Mouse (Mus musculus): ENCODE results near the gene Dennd6b. TPM values are rescaled to one million over a fixed set of nuclear protein-coding genes. Genes with fewer than 3 reads are reported as not detected.

Dennd6b gene
- polyA plus RNA-seq, 1 experiment from 2014 or later, result 4.4 TPM

DNA sequence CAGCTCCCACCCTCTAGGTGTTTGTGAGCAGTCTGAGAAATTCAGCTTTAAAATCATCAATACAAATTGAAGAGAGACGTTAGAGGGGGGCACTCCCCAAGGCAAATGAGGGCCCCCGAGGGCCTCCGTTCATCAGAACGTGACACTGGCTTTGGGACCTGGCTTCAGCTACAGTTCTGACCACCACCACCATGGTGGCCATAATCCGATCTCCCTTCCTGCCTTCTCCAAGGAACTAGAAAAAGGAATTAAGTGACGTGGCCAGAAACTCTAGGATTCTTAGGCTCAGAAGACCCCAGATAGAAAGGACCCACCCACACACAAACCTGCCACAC is 16.7 kb downstream of the Dennd6b start:
- 2% methylated on average over 6 of the region's 6 CpGs for WGBS
- Histone ChIP-seq H3K4me1 (ENCODE audit: insufficient read depth, low read depth, low read length) (peaks cover 52% of the 10 kb centered on the region), H3K36me3 (ENCODE audit: insufficient read depth, low read length) (no peaks in the 10 kb centered on the region), H3K27ac (ENCODE audit: low read length) (peak overlapping the region; percentile 90), H3K9ac (replicated peaks; ENCODE audit: low read depth) (peak overlapping the region; percentile 56), H3K27me3 (replicated peaks; ENCODE audit: insufficient read depth, low read length) (no peaks in the 10 kb centered on the region), H3K4me2 (replicated peaks; ENCODE audit: low read depth, low read length) (peak overlapping the region; percentile 81), H3K4me3 (ENCODE audit: low read depth, low read length) (peak overlapping the region; percentile 70), H3K9me3 (ENCODE audit: low read length) (no peaks in the 10 kb centered on the region)
- no peak for ATAC-seq
- no peak for DNase-seq (ENCODE audit: low spot score)
- no peak for TF ChIP-seq CTCF (IDR thresholded peaks at IDR 0.05)

DNA sequence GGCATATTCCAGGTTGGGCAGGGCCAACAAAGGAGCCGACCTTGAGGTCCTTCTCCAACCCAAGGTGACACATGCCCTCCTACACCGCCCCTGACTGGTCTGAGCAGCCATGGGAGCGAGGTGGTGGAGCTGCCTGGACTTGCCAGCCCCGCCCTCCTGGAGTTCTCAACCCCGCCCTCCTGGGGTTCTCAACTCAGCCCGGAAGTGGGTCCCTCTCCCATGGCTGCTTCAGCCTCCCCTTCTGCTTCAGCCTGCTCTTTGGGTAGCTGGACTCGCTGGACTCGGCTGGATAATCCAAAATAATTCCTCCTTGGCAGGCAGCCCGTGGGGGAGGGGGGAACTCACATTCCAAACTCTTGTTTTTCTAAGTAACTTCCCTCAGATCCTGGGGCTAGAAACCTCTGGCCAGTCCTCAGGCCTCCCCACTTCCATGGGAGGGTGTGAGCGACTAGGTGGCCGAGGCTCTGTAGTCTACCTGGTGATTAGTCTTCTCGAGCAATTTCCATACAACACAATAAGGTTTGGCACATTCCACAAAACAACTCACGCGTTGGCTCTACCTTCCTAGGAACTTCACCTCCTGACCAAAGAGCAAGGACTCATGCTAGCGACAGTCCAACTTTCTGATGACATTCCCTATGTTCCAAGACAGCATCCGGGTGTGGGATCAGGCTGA is 17.2 kb downstream of the Dennd6b start:
- Histone ChIP-seq H3K4me3 (ENCODE audit: low read depth, low read length) (peak overlapping the region; percentile 70), H3K9me3 (ENCODE audit: low read length) (no peaks in the 10 kb centered on the region), H3K36me3 (ENCODE audit: insufficient read depth, low read length) (no peaks in the 10 kb centered on the region), H3K9ac (replicated peaks; ENCODE audit: low read depth) (peak overlapping the region; percentile 56; the same call in 1 of the 2 replicates), H3K4me1 (ENCODE audit: insufficient read depth, low read depth, low read length) (peaks cover 57% of the 10 kb centered on the region), H3K4me2 (replicated peaks; ENCODE audit: low read depth, low read length) (peak overlapping the region; percentile 81), H3K27me3 (replicated peaks; ENCODE audit: insufficient read depth, low read length) (no peaks in the 10 kb centered on the region), H3K27ac (ENCODE audit: low read length) (peak overlapping the region; percentile 90)
- DNase-seq (ENCODE audit: low spot score) (peak; percentile 94), ATAC-seq (peak; percentile 64)
- 3% methylated on average over 16 of the region's 16 CpGs for WGBS
- TF ChIP-seq CTCF (IDR thresholded peaks at IDR 0.05) (no peak), EP300 (IDR thresholded peaks at IDR 0.05) (no peak)

- peaks cover 64% of the 10 kb centered on the region for H3K4me1 ChIP-seq (ENCODE audit: insufficient read depth, low read depth, low read length)
- H3K4me3 ChIP-seq (ENCODE audit: low read depth, low read length), result peak overlapping the region; percentile 70; the same call in 1 of the 2 replicates
- no peak overlapping the region for H3K9ac ChIP-seq (replicated peaks; ENCODE audit: low read depth)
- peak overlapping the region; percentile 90 for H3K27ac ChIP-seq (ENCODE audit: low read length)
- H3K4me2 ChIP-seq (replicated peaks; ENCODE audit: low read depth, low read length), result peak overlapping the region; percentile 81
- H3K27me3 ChIP-seq (replicated peaks; ENCODE audit: insufficient read depth, low read length), result no peaks in the 10 kb centered on the region
- no peaks in the 10 kb centered on the region for H3K9me3 ChIP-seq (ENCODE audit: low read length)
- ATAC-seq (no peak), DNase-seq (ENCODE audit: low spot score) (no peak)
- TF ChIP-seq CTCF (IDR thresholded peaks at IDR 0.05), result no peak
- no peak for TF ChIP-seq EP300 (IDR thresholded peaks at IDR 0.05)
- 51% methylated on average over 7 of the region's 7 CpGs for WGBS
- H3K36me3 ChIP-seq (ENCODE audit: insufficient read depth, low read length), result no peaks in the 10 kb centered on the region
Observed at GRCm38 (mm10) chr15:89178260-89178860, 17.9 kb downstream of the Dennd6b start.

GRCm38 (mm10) chr15:89177576-89178259 is 18.6 kb downstream of the Dennd6b start:
- TF ChIP-seq EP300 (IDR thresholded peaks at IDR 0.05), result no peak
- no peak for TF ChIP-seq CTCF (IDR thresholded peaks at IDR 0.05)
- H3K4me3 ChIP-seq (ENCODE audit: low read depth, low read length), result no peak overlapping the region
- ATAC-seq (no peak), DNase-seq (ENCODE audit: low spot score) (peak; percentile 68)
- 42% methylated on average over 4 of the region's 4 CpGs for WGBS
- no peak overlapping the region for H3K9ac ChIP-seq (replicated peaks; ENCODE audit: low read depth)
- no peaks in the 10 kb centered on the region for H3K9me3 ChIP-seq (ENCODE audit: low read length)
- no peaks in the 10 kb centered on the region for H3K36me3 ChIP-seq (ENCODE audit: insufficient read depth, low read length)
- peak overlapping the region; percentile 90 for H3K27ac ChIP-seq (ENCODE audit: low read length)
- no peaks in the 10 kb centered on the region for H3K27me3 ChIP-seq (replicated peaks; ENCODE audit: insufficient read depth, low read length)
- peak overlapping the region; percentile 81 for H3K4me2 ChIP-seq (replicated peaks; ENCODE audit: low read depth, low read length)
- peaks cover 68% of the 10 kb centered on the region for H3K4me1 ChIP-seq (ENCODE audit: insufficient read depth, low read depth, low read length)

DNA sequence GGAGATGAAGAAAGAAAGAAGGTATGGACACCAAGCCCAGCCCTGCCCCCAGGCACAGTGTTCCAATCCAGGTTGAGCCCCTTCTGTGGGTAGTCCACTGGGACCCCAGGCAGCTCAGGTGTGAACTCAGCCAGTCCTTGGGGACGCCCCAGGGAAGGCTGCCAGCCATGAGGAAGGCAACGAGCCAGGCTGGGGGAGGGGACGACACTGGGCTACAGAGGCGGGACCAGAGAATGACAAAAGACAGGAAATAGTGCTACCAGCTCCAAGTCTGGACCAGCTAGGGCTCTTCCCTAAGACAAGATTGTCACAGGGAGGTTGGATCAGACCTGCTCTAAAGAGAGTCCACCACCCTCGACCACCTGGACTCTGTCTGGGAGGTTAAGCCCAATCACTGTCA is 19.2 kb downstream of the Dennd6b start:
- no peaks in the 10 kb centered on the region for H3K27me3 ChIP-seq (replicated peaks; ENCODE audit: insufficient read depth, low read length)
- 2% methylated on average over 5 of the region's 5 CpGs for WGBS
- peak; percentile 17 for ATAC-seq
- no peaks in the 10 kb centered on the region for H3K36me3 ChIP-seq (ENCODE audit: insufficient read depth, low read length)
- H3K9ac ChIP-seq (replicated peaks; ENCODE audit: low read depth), result no peak overlapping the region
- peak overlapping the region; percentile 90 for H3K27ac ChIP-seq (ENCODE audit: low read length)
- no peaks in the 10 kb centered on the region for H3K9me3 ChIP-seq (ENCODE audit: low read length)
- H3K4me3 ChIP-seq (ENCODE audit: low read depth, low read length), result no peak overlapping the region
- H3K4me2 ChIP-seq (replicated peaks; ENCODE audit: low read depth, low read length), result peak overlapping the region; percentile 81
- peak; percentile 84 for DNase-seq (ENCODE audit: low spot score)
- peaks cover 74% of the 10 kb centered on the region for H3K4me1 ChIP-seq (ENCODE audit: insufficient read depth, low read depth, low read length)
- TF ChIP-seq CTCF (IDR thresholded peaks at IDR 0.05) (no peak), EP300 (IDR thresholded peaks at IDR 0.05) (no peak)

- H3K36me3 ChIP-seq (ENCODE audit: insufficient read depth, low read length), result no peaks in the 10 kb centered on the region
- DNase-seq (ENCODE audit: low spot score), result peak; percentile 66
- 35% methylated on average over 13 of the region's 13 CpGs for WGBS
- peaks cover 66% of the 10 kb centered on the region for H3K4me1 ChIP-seq (ENCODE audit: insufficient read depth, low read depth, low read length)
- TF ChIP-seq CTCF (IDR thresholded peaks at IDR 0.05) (no peak), EP300 (IDR thresholded peaks at IDR 0.05) (no peak)
- H3K4me3 ChIP-seq (ENCODE audit: low read depth, low read length), result no peak overlapping the region
- H3K9ac ChIP-seq (replicated peaks; ENCODE audit: low read depth), result no peak overlapping the region
- ATAC-seq, result no peak
- H3K4me2 ChIP-seq (replicated peaks; ENCODE audit: low read depth, low read length), result no peak overlapping the region
- no peaks in the 10 kb centered on the region for H3K9me3 ChIP-seq (ENCODE audit: low read length)
- H3K27ac ChIP-seq (ENCODE audit: low read length), result peak overlapping the region; percentile 77
- no peaks in the 10 kb centered on the region for H3K27me3 ChIP-seq (replicated peaks; ENCODE audit: insufficient read depth, low read length)
Observed at GRCm38 (mm10) chr15:89175411-89176155, 20.7 kb downstream of the Dennd6b start.

Measured in lung, postnatal 0 days (tissue).